Mouse (Mus musculus) skeletal muscle tissue, adult 2 months (tissue): ENCODE results near the gene Adgrg2.

Source experiments
- DNase-seq: peaks from one replicate; pipeline ENCODE4 v3.0.0-alpha.2; 2012; ENCODE audit warnings: low read depth, low spot score

Gene Adgrg2

GRCm38 (mm10) chrX:160502048-160503041 lies 111.9 kb downstream of the Adgrg2 start, which contains the start of gene Phka2:
Phka2 (plus strand) TSS chrX:160502166.
- DNase-seq: peak; percentile 40

GRCm38 (mm10) chrX:160509046-160509445 lies 118.6 kb downstream of the Adgrg2 start:
- no peak for DNase-seq

DNA sequence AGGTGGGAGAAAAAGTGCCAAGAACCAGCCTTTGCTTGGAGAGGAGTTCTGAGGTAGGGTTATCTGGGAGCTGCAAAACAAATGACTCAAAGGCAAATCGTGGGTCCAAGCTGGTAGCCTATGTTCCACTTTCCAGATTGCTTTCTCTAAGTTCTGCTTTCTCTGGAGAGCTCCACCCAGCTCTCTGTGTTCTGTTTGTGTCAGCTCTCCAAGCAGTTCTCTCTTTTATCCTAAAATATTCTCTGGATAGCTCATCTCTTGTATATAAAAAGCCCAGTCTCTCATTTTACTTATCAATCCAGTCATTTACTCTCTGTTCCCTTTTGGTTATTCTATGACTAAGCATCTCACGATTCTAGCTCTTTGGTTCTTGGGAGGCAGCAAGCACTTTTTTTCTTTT lies 119.7 kb downstream of the Adgrg2 start:
- peak; percentile 25 for DNase-seq

DNA sequence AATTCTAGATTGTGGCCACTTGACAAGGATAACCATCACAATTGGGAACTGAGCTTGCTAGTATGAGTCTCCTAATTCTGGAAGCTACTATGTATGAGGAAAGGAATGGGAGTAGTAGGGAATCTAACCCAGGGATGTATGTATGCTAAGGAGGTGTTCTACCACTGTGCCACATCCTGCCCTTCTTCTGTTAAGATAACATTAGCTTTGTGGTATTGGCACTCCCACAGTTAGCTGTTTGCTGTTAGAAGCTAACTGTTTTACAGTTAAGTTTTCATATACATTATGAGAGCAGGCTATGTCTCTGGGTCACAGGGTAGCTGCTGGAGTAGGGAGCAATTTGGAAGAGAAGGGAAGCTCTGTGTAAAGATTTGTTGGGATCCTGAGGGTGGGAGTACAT lies 125.5 kb downstream of the Adgrg2 start:
- no peak for DNase-seq

DNA sequence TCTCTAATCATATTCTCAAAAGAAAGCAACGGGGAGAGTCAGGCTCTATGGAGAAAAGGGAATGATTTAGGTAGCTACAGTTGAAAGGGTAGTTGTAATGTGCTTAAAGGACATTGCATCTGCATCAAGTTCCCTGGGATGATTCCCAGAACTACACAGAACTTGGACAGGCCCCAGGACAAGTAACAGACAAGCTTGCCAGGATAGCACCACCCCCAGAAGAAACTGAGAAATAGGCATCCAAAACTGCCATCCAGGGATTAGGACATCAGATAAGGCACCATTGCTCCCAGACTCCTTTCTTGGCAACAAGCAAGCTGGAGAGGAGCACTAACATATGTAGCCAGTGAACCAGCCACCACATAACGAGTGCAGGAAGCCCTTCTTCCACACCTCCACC lies 152.3 kb downstream of the Adgrg2 start:
- peak; percentile 0 for DNase-seq
